In the genomic region with DNA sequence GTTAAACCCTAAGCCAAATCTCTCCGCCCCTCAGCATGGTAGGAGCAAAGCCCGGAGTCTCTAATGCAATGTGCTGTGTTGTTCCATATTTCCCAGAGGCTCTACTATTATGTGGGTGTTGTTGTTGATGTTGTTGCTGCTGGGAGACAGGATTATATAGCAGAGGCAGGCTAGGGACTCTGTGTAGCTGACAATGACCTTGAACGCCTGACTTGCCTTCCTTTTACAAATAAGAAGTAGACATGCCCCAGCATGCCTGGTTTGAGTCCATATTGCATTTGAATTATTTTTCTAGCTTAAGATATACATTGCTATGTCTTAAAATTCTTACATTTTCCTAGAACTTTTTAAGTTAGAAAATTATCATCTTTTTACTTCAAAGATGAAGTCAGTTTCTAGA, we compare ENCODE assay signal across 22 mouse cellular contexts. TPM values are rescaled to one million over a fixed set of nuclear protein-coding genes. Genes with fewer than 3 reads are reported as not detected.
DNase-seq lines count a peak whose midpoint lies in the region; ATAC-seq and TF ChIP-seq lines count a peak whose summit lies in the region.
"Had no signal": no experiment of that assay in that cellular context is flagged by ENCODE, and none has a peak within 500 bp of the region (broad histone marks: within the 10 kb centered on the region; RNA-seq: fewer than 3 reads in every experiment).

No protein-coding gene starts in this region.

- peaks cover 26% of the 10 kb centered on the region for H3K36me3 ChIP-seq in heart, embryonic 10.5 days
- no peaks in the 10 kb centered on the region for H3K36me3 ChIP-seq in hindbrain, embryonic 12.5 days
- H3K36me3 ChIP-seq in hindbrain, embryonic 14.5 days (replicated peaks; ENCODE audit: control insufficient read depth, insufficient read depth): no peaks in the 10 kb centered on the region
- no peaks in the 10 kb centered on the region for H3K36me3 ChIP-seq in ES-E14 (ENCODE audit: control insufficient read depth, insufficient read depth, low read length, poor library complexity, severe bottlenecking)
- H3K36me3 ChIP-seq: intestine, embryonic 15.5 days; kidney, embryonic 15.5 days had no signal

- no peaks in the 10 kb centered on the region for H3K9me3 ChIP-seq in heart, embryonic 10.5 days
- no peaks in the 10 kb centered on the region for H3K9me3 ChIP-seq in hindbrain, embryonic 12.5 days (replicated peaks)
- no peaks in the 10 kb centered on the region for H3K9me3 ChIP-seq in hindbrain, embryonic 14.5 days (ENCODE audit: control insufficient read depth, low read length)
- H3K9me3 ChIP-seq in ES-E14 (ENCODE audit: control insufficient read depth, insufficient read depth, low read depth, low read length): no peaks in the 10 kb centered on the region
- H3K9me3 ChIP-seq: intestine, embryonic 15.5 days; kidney, embryonic 15.5 days had no signal

- 57% methylated on average over 3 of the region's 3 CpGs for WGBS in heart, embryonic 10.5 days
- WGBS in hindbrain, embryonic 12.5 days: 83% methylated on average over 3 of the region's 3 CpGs
- 79% methylated on average over 3 of the region's 3 CpGs for WGBS in hindbrain, embryonic 14.5 days

- no peak for ATAC-seq in hindbrain, embryonic 12.5 days (ENCODE audit: low FRiP score)
- no peak for ATAC-seq in hindbrain, embryonic 14.5 days (ENCODE audit: low FRiP score)
- ATAC-seq: forebrain, embryonic 14.5 days; intestine, embryonic 15.5 days had no signal

- DNase-seq in heart, embryonic 10.5 days (ENCODE audit: low spot score): no peak
- no peak for DNase-seq in heart, postnatal 14 days
- no peak for DNase-seq in hindbrain, embryonic 14.5 days (ENCODE audit: low spot score)
- DNase-seq in 416B (ENCODE audit: low read depth) (peak; percentile 56), ES-E14 (ENCODE audit: low read depth, low spot score) (no peak)
- DNase-seq in thymus, postnatal 0 days (ENCODE audit: low spot score): no peak
- DNase-seq in kidney, postnatal 10 days: no peak
- DNase-seq: adrenal gland, adult 2 months; cerebellum, adult 11 months; cerebellum, postnatal 14 days; layer of hippocampus, postnatal 36 days; lung, adult 2 months; lung, postnatal 36 days; right cerebral cortex, postnatal 14 days; thymus, postnatal 14 days had no signal

- H3K27ac ChIP-seq in heart, embryonic 10.5 days: peak overlapping the region; percentile 93
- no peak overlapping the region for H3K27ac ChIP-seq in hindbrain, embryonic 12.5 days
- H3K27ac ChIP-seq in hindbrain, embryonic 14.5 days: no peak overlapping the region
- peak overlapping the region; percentile 2; the same call in 1 of the 2 replicates for H3K27ac ChIP-seq in ES-E14 (ENCODE audit: insufficient read depth, low read depth, low read length, poor library complexity, severe bottlenecking)
- H3K27ac ChIP-seq: intestine, embryonic 15.5 days; stomach, postnatal 0 days had no signal

- peaks cover 28% of the 10 kb centered on the region for H3K4me1 ChIP-seq in heart, embryonic 10.5 days
- peaks cover 22% of the 10 kb centered on the region for H3K4me1 ChIP-seq in hindbrain, embryonic 12.5 days
- H3K4me1 ChIP-seq in hindbrain, embryonic 14.5 days (replicated peaks; ENCODE audit: control insufficient read depth, insufficient read depth, low read length): peaks cover 6% of the 10 kb centered on the region; the same call in 1 of the 2 replicates
- peaks cover 4 to 5% of the 10 kb centered on the region in 2 experiments; a peak in 2 of 4 replicates for H3K4me1 ChIP-seq in ES-E14 (ENCODE audit: control insufficient read depth in 2 of 2, insufficient read depth in 2 of 2, low read length in 2 of 2, poor library complexity in 1 of 2)

- peak overlapping the region; percentile 50; the same call in 1 of the 2 replicates for H3K4me2 ChIP-seq in hindbrain, embryonic 12.5 days (replicated peaks)
- no peak overlapping the region for H3K4me2 ChIP-seq in hindbrain, embryonic 14.5 days (replicated peaks)
- H3K4me2 ChIP-seq: intestine, embryonic 15.5 days; liver, embryonic 11.5 days had no signal

- H3K4me3 ChIP-seq in heart, embryonic 10.5 days: peak overlapping the region; percentile 60
- H3K4me3 ChIP-seq in hindbrain, embryonic 12.5 days: no peak overlapping the region
- H3K4me3 ChIP-seq in hindbrain, embryonic 14.5 days (replicated peaks; ENCODE audit: low read length): no peak overlapping the region
- H3K4me3 ChIP-seq in ES-E14 (ENCODE audit: insufficient read depth in 1 of 2, low read depth in 1 of 2, low read length in 2 of 2, poor library complexity in 1 of 2, severe bottlenecking in 1 of 2): peak overlapping the region in 1 of 2 experiments; percentile 7; a peak in 1 of 4 replicates
- H3K4me3 ChIP-seq: intestine, embryonic 15.5 days; kidney, embryonic 15.5 days had no signal

- H3K9ac ChIP-seq in hindbrain, embryonic 12.5 days: no peak overlapping the region
- no peak overlapping the region for H3K9ac ChIP-seq in hindbrain, embryonic 14.5 days
- H3K9ac ChIP-seq in ES-E14 (ENCODE audit: insufficient read depth, low read depth, low read length, poor library complexity, severe bottlenecking): no peak overlapping the region
- H3K9ac ChIP-seq: intestine, embryonic 15.5 days; kidney, embryonic 15.5 days had no signal

- intact Hi-C loops in heart, postnatal 14 days (cut with DNase I): loop anchor here (2.0 to 5.0 kb wide), 3 partner anchors 40 to 73 kb away; no protein-coding TSS in a partner anchor

- H3K27me3 ChIP-seq in heart, embryonic 10.5 days (ENCODE audit: insufficient read depth, poor library complexity, severe bottlenecking): no peaks in the 10 kb centered on the region
- no peaks in the 10 kb centered on the region for H3K27me3 ChIP-seq in hindbrain, embryonic 12.5 days
- H3K27me3 ChIP-seq in hindbrain, embryonic 14.5 days (ENCODE audit: control insufficient read depth, insufficient read depth, low read length): no peaks in the 10 kb centered on the region
- H3K27me3 ChIP-seq: intestine, embryonic 15.5 days; kidney, embryonic 15.5 days had no signal

- in situ Hi-C loops in ES-E14 (cut with MboI; ENCODE audit: low sequenced_read_pairs in 2 of 2, unreplicated experiment in 2 of 2): no loop called here

TF ChIP-seq in ES-E14, 5 proteins besides CTCF, POLR2A, EP300 and RAD21:
- no peak for TF ChIP-seq MAFK (IDR thresholded peaks at IDR 0.05; ENCODE audit: insufficient read depth, low read depth, low read length)
- no peak for TF ChIP-seq CHD2 (IDR thresholded peaks at IDR 0.05; ENCODE audit: low read depth, low read length)
- TF ChIP-seq ZC3H11A (IDR thresholded peaks at IDR 0.05; ENCODE audit: borderline replicate concordance, low read depth, low read length): no peak
- no peak for TF ChIP-seq HCFC1 (IDR thresholded peaks at IDR 0.05; ENCODE audit: borderline replicate concordance, insufficient read depth, low read length)
- no peak for TF ChIP-seq ZNF384 (IDR thresholded peaks at IDR 0.05; ENCODE audit: low read depth, low read length)

RNA-seq across cellular contexts. Expression of gene Txlnb, which starts 1.7 kb away (rescaled TPM):
- 18.8 and 41.2 TPM in 2 replicates for polyA plus RNA-seq in heart, embryonic 10.5 days (2016; fragmentation: Nextera tagmentation; extraction: Ambion mirVana)
- total RNA-seq in heart, postnatal 14 days (2021): 100 to 1,000 TPM; 179 to 200 TPM
- polyA plus RNA-seq in hindbrain, embryonic 12.5 days (2016; fragmentation: Nextera tagmentation; extraction: Ambion mirVana): 4.0 and 5.0 TPM in 2 replicates
- polyA plus RNA-seq in hindbrain, embryonic 14.5 days (2014; fragmentation: Nextera tagmentation; extraction: Ambion mirVana): 1.6 and 1.9 TPM in 2 replicates
- total RNA-seq in ES-E14 (2012; rRNA removed): 1.8 and 2.0 TPM in 2 replicates
- 0.21 and 0.26 TPM in 2 replicates for polyA plus RNA-seq in thymus, postnatal 0 days (2015; fragmentation: Nextera tagmentation; extraction: Ambion mirVana)
- total RNA-seq: MEL had no signal

Comparison
In these comparisons a context has a peak if more than half of its experiments do, and no peak if none do; other contexts are left out.
1. H3K27ac ChIP-seq: peak in heart, embryonic 10.5 days (single experiment) and ES-E14 (single experiment); none in hindbrain, embryonic 12.5 days (single experiment) and hindbrain, embryonic 14.5 days (single experiment).